Mouse (Mus musculus) stomach, embryonic 14.5 days (tissue): Measurements from ENCODE around the gene Alkbh2. TPM values are rescaled to one million over a fixed set of nuclear protein-coding genes. Genes with fewer than 3 reads are reported as not detected.

Experiments
- ATAC-seq: fragments of 200-750 bp; cut with Nextera tagmentation; 2 replicates; pipeline ENCODE4 v1.8.0; 2017; ENCODE audit warnings: low read depth, moderate TSS enrichment; ENCODE audit not compliant: insufficient number of reproducible peaks, insufficient read depth, low FRiP score
- H3K27ac ChIP-seq: fragments of 300-500 bp; sonication (generic); 2 replicates; pipeline ENCODE4 v1.5.1; 2014; ENCODE audit warnings: mild to moderate bottlenecking, low read length, moderate library complexity, mixed read lengths
- H3K27me3 ChIP-seq: fragments of 300-500 bp; sonication (generic); 2 replicates; pipeline ENCODE4 v1.6.1; 2014; ENCODE audit warnings: low read length, control low read depth, mixed read lengths; ENCODE audit not compliant: control insufficient read depth, insufficient read depth
- H3K36me3 ChIP-seq: fragments of 300-500 bp; sonication (generic); 2 replicates; pipeline ENCODE4 v1.6.1; 2014; ENCODE audit warnings: mild to moderate bottlenecking, control low read depth, low read length, moderate library complexity, mixed read lengths; ENCODE audit not compliant: control insufficient read depth, insufficient read depth
- H3K4me1 ChIP-seq: fragments of 300-500 bp; sonication (generic); 2 replicates; pipeline ENCODE4 v1.6.1; 2014; ENCODE audit warnings: low read length, control low read depth, mixed read lengths; ENCODE audit not compliant: control insufficient read depth, insufficient read depth
- H3K4me2 ChIP-seq: fragments of 300-500 bp; sonication (generic); replicated peaks from 2 replicates; pipeline ENCODE4 v1.6.1; 2014; ENCODE audit warnings: low read depth, low read length, control low read depth
- H3K4me3 ChIP-seq: fragments of 300-500 bp; sonication (generic); 2 replicates; pipeline ENCODE4 v1.5.1; 2014; ENCODE audit warnings: low read depth, low read length, control low read depth
- H3K9ac ChIP-seq: fragments of 300-500 bp; sonication (generic); replicated peaks from 2 replicates; pipeline ENCODE4 v1.6.1; 2014; ENCODE audit warnings: low read depth, mild to moderate bottlenecking, control low read depth, low read length, moderate library complexity, mixed read lengths
- H3K9me3 ChIP-seq: fragments of 300-500 bp; sonication (generic); 2 replicates; pipeline ENCODE4 v1.6.1; 2016; ENCODE audit warnings: low read depth, low read length, control low read depth; ENCODE audit not compliant: control insufficient read depth
- WGBS: fragments of 180-500 bp; shearing (Covaris S2); extraction: QIAGEN DNeasy Blood & Tissue Kit; methylation state at CpG from one replicate; pipeline ENCODE4 v1.1.7; 2014; 5-methylcytosine and 5-hydroxymethylcytosine counted together
- polyA plus RNA-seq: library from polyadenylated mRNA; unstranded; fragments of >200 nt; fragmentation: Nextera tagmentation; extraction: Ambion mirVana; gene quantifications from 2 replicates; pipeline ENCODE4 v1.2.1, GENCODE M21; 2014

Alkbh2 gene
- polyA plus RNA-seq, 1 experiment from 2014 or later: 10.0 TPM

DNA sequence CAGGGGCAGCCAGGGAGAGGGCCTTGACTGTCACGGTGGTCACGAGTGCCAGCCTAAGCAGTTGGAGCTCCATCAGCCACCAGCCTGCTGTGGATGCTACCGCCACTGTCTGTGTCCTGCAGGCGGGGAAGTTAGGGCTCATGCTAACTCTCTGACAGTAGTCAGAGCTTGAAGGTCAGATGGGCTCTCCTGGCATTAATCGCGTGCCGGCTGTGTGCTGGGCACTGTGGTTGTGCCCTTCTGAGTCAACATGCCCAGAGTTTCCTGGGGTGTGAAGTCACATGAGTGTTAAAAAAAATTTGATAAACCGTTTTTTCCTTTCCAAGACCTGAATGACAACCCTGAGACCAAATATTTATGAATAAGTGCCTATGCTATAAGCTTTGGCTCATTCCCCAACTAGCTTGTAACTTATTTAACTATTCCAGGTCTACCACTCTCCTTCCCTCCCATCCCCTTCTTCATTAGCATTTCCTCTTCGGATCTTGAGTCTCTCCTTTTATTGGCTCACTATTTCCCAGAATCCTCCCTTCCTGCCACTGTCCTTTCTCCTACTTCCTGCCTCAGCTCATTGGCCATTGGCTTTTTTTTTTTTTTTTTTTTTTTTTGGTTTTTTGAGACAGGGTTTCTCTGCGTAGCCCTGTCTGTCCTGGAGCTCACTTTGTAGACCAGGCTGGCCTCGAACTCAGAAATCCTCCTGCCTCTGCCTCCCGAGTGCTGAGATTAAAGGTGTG lies 24.5 kb upstream of the Alkbh2 start:
- Histone ChIP-seq H3K4me2 (no peak overlapping the region), H3K27ac (no peak overlapping the region), H3K9me3 (0 out of 2 replicates have a peak, but pooled peaks cover 2% of the 10 kb centered on the region), H3K27me3 (no peaks in the 10 kb centered on the region), H3K9ac (no peak overlapping the region), H3K36me3 (no peaks in the 10 kb centered on the region), H3K4me1 (no peaks in the 10 kb centered on the region), H3K4me3 (no peak overlapping the region)
- ATAC-seq: no peak
- 80% methylated on average over 12 of the region's 12 CpGs for WGBS

DNA sequence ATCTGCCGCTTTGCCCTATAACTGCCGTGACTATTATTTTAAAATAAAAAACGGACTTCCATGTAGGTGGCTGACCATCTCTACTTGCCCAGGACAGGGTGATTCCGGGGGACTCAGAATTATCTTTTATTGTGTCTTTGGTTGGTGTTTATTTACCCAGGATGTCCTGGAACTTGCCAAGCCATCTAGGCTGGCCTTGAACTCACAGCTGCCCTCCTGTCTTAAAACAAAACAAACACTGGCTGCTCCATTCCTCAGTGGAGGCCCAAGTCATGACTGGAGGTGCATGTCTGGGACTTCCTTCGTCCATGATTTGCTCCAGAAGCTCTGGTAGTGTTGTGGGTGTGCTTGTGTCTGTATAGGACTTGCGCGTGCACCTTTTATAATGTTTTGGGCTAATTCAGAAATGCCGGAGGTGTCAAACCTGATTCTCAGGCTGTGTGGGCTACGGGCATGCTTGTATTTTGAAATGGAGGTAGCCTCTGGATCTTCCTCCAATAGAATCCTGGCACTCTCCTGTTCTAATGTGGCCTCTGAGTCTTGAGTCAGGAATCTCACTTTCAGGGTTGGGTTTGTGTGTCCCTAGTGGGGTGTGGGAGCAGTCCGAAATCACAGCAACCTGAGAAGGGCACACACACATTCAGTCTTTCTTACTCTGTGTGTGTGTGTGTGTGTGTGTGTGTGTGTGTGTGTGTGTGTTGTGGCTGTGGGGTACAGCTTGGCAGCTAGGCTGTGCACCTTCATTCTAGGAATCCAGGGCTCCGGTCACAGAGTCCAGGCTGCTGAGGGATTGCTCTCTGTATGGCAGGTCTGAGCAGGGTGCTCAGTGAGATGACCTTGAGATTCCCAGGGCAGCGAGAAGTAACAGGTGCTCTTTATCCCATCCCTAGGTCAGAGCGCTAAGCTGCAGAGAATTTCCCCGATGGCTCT lies 19.3 kb upstream of the Alkbh2 start:
- Histone ChIP-seq H3K4me3 (no peak overlapping the region), H3K4me2 (no peak overlapping the region), H3K9me3 (0 out of 2 replicates have a peak, but pooled peaks cover 2% of the 10 kb centered on the region), H3K4me1 (peaks cover 15% of the 10 kb centered on the region; the same call in 1 of the 2 replicates), H3K27ac (no peak overlapping the region), H3K36me3 (no peaks in the 10 kb centered on the region), H3K9ac (no peak overlapping the region), H3K27me3 (no peaks in the 10 kb centered on the region)
- 76% methylated on average over 14 of the region's 14 CpGs for WGBS
- ATAC-seq: no peak

DNA sequence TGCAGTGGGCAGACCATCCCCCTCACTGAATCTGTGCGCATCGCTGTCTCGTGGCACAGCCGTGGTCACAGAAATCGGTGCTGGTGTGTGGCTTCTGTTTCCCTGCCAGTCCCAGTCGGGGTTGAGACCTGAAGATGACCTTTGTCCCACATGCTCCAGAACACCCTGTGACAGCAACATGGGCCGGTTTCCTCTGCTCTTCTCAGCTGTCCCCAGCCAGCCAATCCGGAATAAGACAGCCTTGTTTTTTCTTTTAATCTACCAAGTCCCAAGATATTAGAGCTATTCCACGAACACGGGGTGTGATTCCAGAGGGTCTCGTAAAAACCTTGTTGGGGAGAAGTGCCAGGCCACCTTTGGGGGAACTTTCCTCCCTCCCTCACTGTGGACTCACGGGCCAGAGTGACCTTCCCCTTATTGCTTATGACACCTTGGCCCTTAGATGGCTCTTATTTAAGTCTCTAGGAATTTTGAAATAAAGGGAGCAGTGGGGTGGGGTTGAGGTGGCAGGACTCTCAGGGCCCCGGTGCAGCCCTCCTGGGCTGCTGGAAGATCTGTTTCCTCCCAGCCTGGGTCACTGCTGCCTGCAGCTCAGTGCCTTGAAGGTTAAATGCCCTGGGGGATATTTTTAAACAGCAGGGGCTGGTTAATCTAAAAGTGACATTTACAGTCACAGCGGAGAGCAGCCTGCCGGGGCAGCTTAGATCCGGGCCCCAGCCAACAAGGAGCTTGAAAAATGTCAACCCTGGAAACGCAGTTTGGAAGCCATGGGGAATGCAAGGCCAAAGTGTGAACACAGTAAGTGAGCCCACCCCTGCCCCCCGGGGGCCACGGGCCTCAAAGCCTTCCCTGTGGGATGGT lies 18.2 kb upstream of the Alkbh2 start, which contains the start of gene Acacb:
Acacb (plus strand) TSS at position 508 of the 861 bp plus-strand sequence.
- Histone ChIP-seq H3K4me3 (no peak within 1 kb of the TSS), H3K9me3 (0 out of 2 replicates have a peak, but pooled peaks cover 2% of the 10 kb centered on the region), H3K4me1 (peaks cover 15% of the 10 kb centered on the region; the same call in 1 of the 2 replicates), H3K27me3 (no peaks in the 10 kb centered on the region), H3K27ac (no peak within 1 kb of the TSS), H3K4me2 (no peak within 1 kb of the TSS), H3K36me3 (no peaks in the 10 kb centered on the region), H3K9ac (no peak within 1 kb of the TSS)
- no peak for ATAC-seq
- WGBS: 34% methylated on average over 19 of the region's 19 CpGs

DNA sequence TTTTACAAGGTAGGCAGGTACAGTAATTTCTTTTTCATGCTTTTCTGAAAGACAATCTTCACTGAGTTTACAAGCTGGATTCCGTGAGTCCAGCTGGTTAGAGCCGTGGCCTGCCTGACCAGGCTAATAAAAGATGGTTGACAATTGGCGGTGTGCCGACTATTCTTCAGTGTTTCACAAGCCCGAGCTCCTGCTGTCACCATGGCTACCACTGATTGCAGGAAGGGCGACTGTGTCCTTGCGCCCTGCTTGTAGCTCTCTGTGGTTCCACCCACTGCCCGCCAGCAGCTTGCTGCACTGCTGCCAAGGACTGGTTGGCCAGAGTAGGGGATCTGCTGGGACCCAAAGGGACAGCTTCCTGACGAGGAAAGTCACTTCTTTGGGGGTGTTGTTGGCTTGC lies 11.2 kb upstream of the Alkbh2 start:
- Histone ChIP-seq H3K4me1 (peaks cover 20% of the 10 kb centered on the region; the same call in 1 of the 2 replicates), H3K4me2 (no peak overlapping the region), H3K27ac (peak overlapping the region; percentile 75; the same call in 1 of the 2 replicates), H3K36me3 (peaks cover 6% of the 10 kb centered on the region; the same call in 1 of the 2 replicates), H3K9ac (no peak overlapping the region), H3K9me3 (no peaks in the 10 kb centered on the region), H3K27me3 (no peaks in the 10 kb centered on the region), H3K4me3 (no peak overlapping the region)
- 55% methylated on average over 9 of the region's 9 CpGs for WGBS
- ATAC-seq: peak; percentile 31; the same call in 1 of the 2 replicates

DNA sequence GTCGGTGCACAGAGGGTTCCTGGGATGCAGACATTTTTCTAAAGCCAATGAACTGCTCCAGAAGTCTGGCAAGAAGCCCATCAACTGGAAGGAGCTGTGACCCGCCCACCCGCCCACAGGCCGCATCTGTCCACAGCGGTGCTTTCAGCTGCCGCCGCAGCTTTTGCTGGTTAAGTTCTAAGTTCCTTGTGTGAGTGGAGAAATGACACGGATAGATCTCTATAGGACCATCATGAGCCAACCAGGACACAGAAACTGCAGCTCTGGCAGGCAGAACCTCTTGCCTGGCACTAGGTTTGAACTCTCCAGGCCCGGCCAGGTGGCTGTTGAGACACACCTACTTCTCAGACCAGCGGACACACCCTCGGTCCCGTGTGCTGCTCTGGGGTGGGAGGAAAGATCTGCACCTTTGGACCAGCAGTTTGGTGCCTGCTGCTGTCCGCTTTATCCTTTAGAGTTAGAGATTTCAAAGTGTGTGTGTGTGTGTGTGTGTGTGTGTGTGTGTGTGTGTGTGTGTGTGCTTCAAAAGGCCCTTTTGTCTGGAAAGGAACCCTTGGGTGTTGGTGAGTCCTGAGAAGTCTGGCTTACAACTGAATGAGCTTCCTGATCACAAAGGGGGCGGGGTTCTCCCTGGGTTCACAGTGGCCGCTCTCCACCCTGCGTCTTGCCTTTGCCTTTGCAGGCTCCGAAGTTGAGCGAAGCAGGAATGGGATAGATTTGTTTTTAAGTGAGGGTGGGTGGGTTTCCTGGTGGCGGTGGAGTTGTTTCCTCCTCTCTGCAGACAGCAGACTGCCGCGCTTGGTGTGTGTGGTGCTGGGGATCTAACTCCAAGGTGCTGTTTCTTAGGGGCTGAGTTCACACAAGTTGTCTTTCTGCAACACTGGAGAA lies 10.5 kb upstream of the Alkbh2 start:
- Histone ChIP-seq H3K4me3 (no peak overlapping the region), H3K4me2 (no peak overlapping the region), H3K27me3 (no peaks in the 10 kb centered on the region), H3K36me3 (peaks cover 6% of the 10 kb centered on the region; the same call in 1 of the 2 replicates), H3K9ac (no peak overlapping the region), H3K27ac (peak overlapping the region; percentile 75; the same call in 1 of the 2 replicates), H3K4me1 (peaks cover 26% of the 10 kb centered on the region; the same call in 1 of the 2 replicates), H3K9me3 (no peaks in the 10 kb centered on the region)
- ATAC-seq: 0 out of 2 replicates have a peak, but pooled peaks have one; percentile 38
- WGBS: 69% methylated on average over 21 of the region's 21 CpGs

DNA sequence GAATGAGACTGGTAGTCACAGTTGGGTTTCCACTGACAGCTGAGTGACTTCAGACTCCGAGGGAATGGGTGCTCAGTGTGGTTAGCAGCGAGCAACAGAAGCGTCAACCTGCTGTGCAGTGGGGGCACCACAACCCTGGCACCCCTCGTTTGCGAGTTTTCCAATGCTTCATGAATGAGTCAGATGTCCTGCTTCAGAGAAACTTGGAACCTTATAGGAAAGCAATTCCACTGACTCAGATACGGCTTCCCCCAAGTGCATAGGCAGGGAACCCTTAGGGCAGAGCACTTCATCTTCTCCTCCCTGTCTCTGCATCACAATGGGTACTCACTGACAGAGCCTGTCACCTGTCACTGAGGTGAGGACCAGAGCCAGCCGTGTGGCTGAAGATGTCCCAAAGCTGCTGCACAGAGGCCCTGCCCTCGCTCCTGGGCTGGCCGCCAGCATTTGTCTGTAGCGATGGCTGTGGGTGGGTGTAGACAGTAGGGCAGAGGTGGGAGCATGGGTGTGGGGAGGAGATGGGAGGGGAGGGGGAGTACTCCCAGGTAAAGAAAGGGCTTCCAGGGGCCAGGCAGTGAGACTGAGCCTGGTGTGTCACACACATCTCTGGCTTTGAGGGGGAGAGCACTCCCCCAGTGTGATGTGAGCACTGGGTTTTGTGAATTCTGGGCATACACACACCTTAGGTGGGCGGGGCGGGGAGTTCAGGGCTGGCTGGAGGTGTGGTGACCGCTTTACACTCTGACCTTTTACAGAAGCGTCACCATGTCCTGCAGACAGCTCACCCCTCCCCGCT lies 9.7 kb upstream of the Alkbh2 start:
- no peaks in the 10 kb centered on the region for H3K9me3 ChIP-seq
- H3K4me1 ChIP-seq: peaks cover 26% of the 10 kb centered on the region; the same call in 1 of the 2 replicates
- no peak overlapping the region for H3K4me2 ChIP-seq
- peak; percentile 20; the same call in 1 of the 2 replicates for ATAC-seq
- H3K4me3 ChIP-seq: no peak overlapping the region
- H3K36me3 ChIP-seq: peaks cover 6% of the 10 kb centered on the region; the same call in 1 of the 2 replicates
- WGBS: 77% methylated on average over 15 of the region's 15 CpGs
- peak overlapping the region; percentile 27; the same call in 1 of the 2 replicates for H3K27ac ChIP-seq
- H3K9ac ChIP-seq: no peak overlapping the region
- H3K27me3 ChIP-seq: no peaks in the 10 kb centered on the region

DNA sequence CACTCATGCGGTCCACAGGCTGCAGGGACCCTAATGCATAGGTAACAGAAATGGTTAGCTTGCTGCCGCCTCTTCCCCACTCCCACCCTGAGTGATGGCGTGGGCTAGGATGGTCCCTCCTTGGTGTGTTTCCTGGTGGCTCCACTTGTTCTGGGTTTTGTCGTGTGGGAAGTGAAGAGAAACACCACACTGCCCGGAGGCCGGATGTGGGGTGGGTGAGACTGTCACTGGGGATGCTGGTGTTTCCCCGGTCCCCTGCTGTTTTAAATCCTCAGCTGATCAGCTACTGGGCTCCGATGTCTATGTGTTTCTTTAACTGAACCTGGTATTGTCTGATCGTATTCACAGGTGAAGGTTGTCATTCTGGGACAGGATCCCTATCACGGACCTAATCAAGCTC lies 7.5 kb upstream of the Alkbh2 start:
- no peak overlapping the region for H3K4me3 ChIP-seq
- no peak overlapping the region for H3K4me2 ChIP-seq
- H3K27ac ChIP-seq: no peak overlapping the region
- H3K9ac ChIP-seq: no peak overlapping the region
- WGBS: 85% methylated on average over 10 of the region's 10 CpGs
- H3K27me3 ChIP-seq: no peaks in the 10 kb centered on the region
- peaks cover 37% of the 10 kb centered on the region for H3K4me1 ChIP-seq
- H3K9me3 ChIP-seq: no peaks in the 10 kb centered on the region
- peaks cover 6% of the 10 kb centered on the region; the same call in 1 of the 2 replicates for H3K36me3 ChIP-seq
- ATAC-seq: no peak
